Mouse (Mus musculus) left cerebral cortex, adult 2 months (tissue): Measurements from ENCODE around the gene Fam241a. TPM values are rescaled to one million over a fixed set of nuclear protein-coding genes. Genes with fewer than 3 reads are reported as not detected.
A peak's percentile ranks its signal among the peaks of the same experiment; 100 is the strongest.

Experiments used
- DNase-seq, 2 experiments: peaks; one replicate each; pipeline ENCODE4 v3.0.0; 2021 to 2022; ENCODE audit warnings: low spot score in 2 of 2, mixed read lengths in 1 of 2; ENCODE audit errors: extremely low spot score in 1 of 2
- H3K27ac ChIP-seq: fragments of 200-600 bp; 2 replicates; pipeline ENCODE4 v1.8.1; 2022
- H3K4me3 ChIP-seq: fragments of 200-600 bp; 2 replicates; pipeline ENCODE4 v1.8.1; 2022
- CTCF ChIP-seq: fragments of 200-600 bp; IDR thresholded peaks from 2 replicates; pipeline ENCODE4 v1.8.1; 2022; ENCODE audit warnings: antibody characterized with exemption, mild to moderate bottlenecking, moderate library complexity
- intact Hi-C: fragments of 180-260 bp; cut with DNase I; formaldehyde crosslinking; loops from one replicate; pipeline ENCODE4 v1.15.1; 2025
- long read RNA-seq, 2 experiments: library from polyadenylated mRNA; stranded (forward); transcript quantifications; one replicate each; pipeline ENCODE4 v2.0.0; 2021; ENCODE audit warnings: borderline mapping rate in 2 of 2
- total RNA-seq, 2 experiments: library from RNA; stranded (reverse); gene quantifications; 2 replicates each; pipeline ENCODE4 v1.2.3; 2021

Fam241a gene
- total RNA-seq: 1 to 10 TPM; 3.2 to 3.8 TPM
- long read RNA-seq, experiment 1, partial matches to known transcripts: 0 of 4 reads
- long read RNA-seq, experiment 1, other reads (novel, unspliced or antisense): 0 of 4 reads
- long read RNA-seq, experiment 2, partial matches to known transcripts: 0 of 4 reads
- long read RNA-seq, experiment 2, other reads (novel, unspliced or antisense): 1 of 4 reads

- intact Hi-C loops: loop anchor here (1.0 to 5.0 kb wide), 2 partner anchors 44 to 59 kb away; partner anchors contain the start of gene Ap1ar
- H3K27ac ChIP-seq: peak within 1 kb of the TSS; percentile 24; the same call in 1 of the 2 replicates
- TF ChIP-seq CTCF: no peak
- DNase-seq: peak; percentile 76 to 78
- H3K4me3 ChIP-seq: peak within 1 kb of the TSS; percentile 65
Observed at GRCm38 (mm10) chr3:127895792-127896541, at the start of gene Fam241a. Gene Fam241a, minus strand, starts transcription at chr3:127896324.

GRCm38 (mm10) chr3:127932453-127932852 lies 36.3 kb upstream of the Fam241a start:
- TF ChIP-seq CTCF: no peak
- peak in 1 of 2 experiments; percentile 14 for DNase-seq
- Histone ChIP-seq H3K27ac (no peak overlapping the region), H3K4me3 (no peak overlapping the region)
- intact Hi-C loops: no loop called here

- no peak for TF ChIP-seq CTCF
- no peak for DNase-seq
- no peak overlapping the region for H3K4me3 ChIP-seq
- no peak overlapping the region for H3K27ac ChIP-seq
- intact Hi-C loops: no loop called here
Observed at GRCm38 (mm10) chr3:127930326-127931012, 34.3 kb upstream of the Fam241a start.

- intact Hi-C loops: no loop called here
- no peak for TF ChIP-seq CTCF
- Histone ChIP-seq H3K27ac (no peak overlapping the region), H3K4me3 (no peak overlapping the region)
- DNase-seq: no peak
Observed at GRCm38 (mm10) chr3:127929921-127930320, 33.8 kb upstream of the Fam241a start.

GRCm38 (mm10) chr3:127926635-127927183 lies 30.6 kb upstream of the Fam241a start:
- no peak overlapping the region for H3K27ac ChIP-seq
- intact Hi-C loops: no loop called here
- H3K4me3 ChIP-seq: no peak overlapping the region
- no peak for TF ChIP-seq CTCF
- no peak for DNase-seq

- intact Hi-C loops: no loop called here
- no peak overlapping the region for H3K27ac ChIP-seq
- no peak overlapping the region for H3K4me3 ChIP-seq
- no peak for DNase-seq
- no peak for TF ChIP-seq CTCF
Observed at GRCm38 (mm10) chr3:127924464-127924863, 28.3 kb upstream of the Fam241a start.

- Histone ChIP-seq H3K4me3 (no peak overlapping the region), H3K27ac (no peak overlapping the region)
- TF ChIP-seq CTCF: no peak
- no peak for DNase-seq
- intact Hi-C loops: no loop called here
Observed at GRCm38 (mm10) chr3:127923183-127923582, 27.1 kb upstream of the Fam241a start.

GRCm38 (mm10) chr3:127922125-127922524 lies 26.0 kb upstream of the Fam241a start:
- intact Hi-C loops: no loop called here
- no peak for TF ChIP-seq CTCF

GRCm38 (mm10) chr3:127917999-127918661 lies 22.0 kb upstream of the Fam241a start:
- DNase-seq: no peak

More at GRCm38 (mm10) chr3:127922125-127922524, 26.0 kb upstream of the Fam241a start:
- DNase-seq: no peak
- Histone ChIP-seq H3K27ac (no peak overlapping the region), H3K4me3 (no peak overlapping the region)

GRCm38 (mm10) chr3:127917549-127917948 lies 21.4 kb upstream of the Fam241a start:
- TF ChIP-seq CTCF: no peak
- H3K4me3 ChIP-seq: no peak overlapping the region
- intact Hi-C loops: no loop called here
- H3K27ac ChIP-seq: no peak overlapping the region
- DNase-seq: no peak

More at GRCm38 (mm10) chr3:127917999-127918661, 22.0 kb upstream of the Fam241a start:
- TF ChIP-seq CTCF: no peak
- intact Hi-C loops: no loop called here
- Histone ChIP-seq H3K27ac (no peak overlapping the region), H3K4me3 (no peak overlapping the region)

- DNase-seq: no peak
- intact Hi-C loops: no loop called here
- no peak overlapping the region for H3K27ac ChIP-seq
- no peak for TF ChIP-seq CTCF
- no peak overlapping the region for H3K4me3 ChIP-seq
Observed at GRCm38 (mm10) chr3:127915656-127916334, 19.7 kb upstream of the Fam241a start.
